Mouse (Mus musculus) CH12.LX (cell line): ENCODE results near the gene Scp2. TPM values are rescaled to one million over a fixed set of nuclear protein-coding genes. Genes with fewer than 3 reads are reported as not detected.

Source experiments
- DNase-seq: peaks from one replicate; pipeline ENCODE4 v3.0.0-alpha.2; 2013; ENCODE audit errors: extremely low read depth
- H3K27ac ChIP-seq: 2 replicates; pipeline ENCODE4 v1.5.1; 2012; ENCODE audit warnings: low read depth, mild to moderate bottlenecking, control low read depth, moderate library complexity; ENCODE audit not compliant: insufficient read depth
- H3K27me3 ChIP-seq: replicated peaks from 2 replicates; pipeline ENCODE3; 2012; ENCODE audit warnings: inconsistent platforms
- H3K36me3 ChIP-seq, 2 experiments: replicated peaks in 1 of 2; 2 replicates each; pipeline versions ENCODE3 to v1.6.1; 2012; ENCODE audit warnings: inconsistent platforms in 1 of 2, low read length in 1 of 2, mild to moderate bottlenecking in 1 of 2, mixed read lengths in 1 of 2, moderate library complexity in 1 of 2; ENCODE audit not compliant: control insufficient read depth in 1 of 2, insufficient read depth in 1 of 2
- H3K4me1 ChIP-seq, 2 experiments: 2 replicates each; pipeline ENCODE4 v1.6.1; 2012; ENCODE audit warnings: inconsistent platforms in 1 of 2, moderate library complexity in 1 of 2; ENCODE audit not compliant: insufficient read depth in 2 of 2, control insufficient read depth in 1 of 2
- H3K4me2 ChIP-seq: 2 replicates; pipeline ENCODE4 v1.6.1; 2012; ENCODE audit warnings: low read depth, mild to moderate bottlenecking, control low read depth; ENCODE audit not compliant: poor library complexity, insufficient read depth, severe bottlenecking
- H3K4me3 ChIP-seq, 3 experiments: fragments of 150-350 bp in 1 of 3; sonication (generic) in 1 of 3; replicated peaks in 1 of 3; 2 replicates each; pipeline versions ENCODE3 to v1.5.1; 2011 to 2012; ENCODE audit warnings: low read depth in 2 of 3, low read length in 2 of 3, mild to moderate bottlenecking in 2 of 3, moderate library complexity in 2 of 3, control low read depth in 1 of 3, improper control_type of control experiment in 1 of 3, inconsistent platforms in 1 of 3, mixed read lengths in 1 of 3; ENCODE audit not compliant: poor library complexity in 1 of 3
- H3K79me2 ChIP-seq: replicated peaks from 2 replicates; pipeline ENCODE4 v1.6.1; 2012; ENCODE audit warnings: mild to moderate bottlenecking, moderate library complexity; ENCODE audit not compliant: control insufficient read depth, poor library complexity, insufficient read depth, severe bottlenecking; ENCODE audit errors: extremely low read depth
- H3K9ac ChIP-seq: 2 replicates; pipeline ENCODE4 v1.6.1; 2012; ENCODE audit warnings: low read depth, mild to moderate bottlenecking, control low read depth, moderate library complexity; ENCODE audit not compliant: insufficient read depth
- H3K9me3 ChIP-seq: replicated peaks from 2 replicates; pipeline ENCODE3; 2012; ENCODE audit warnings: low read length, inconsistent platforms, mixed read lengths
- CHD2 ChIP-seq: IDR thresholded peaks from 2 replicates; pipeline ENCODE4 v1.6.1; 2011; ENCODE audit warnings: low read length, improper control_type of control experiment
- E2F4 ChIP-seq: IDR thresholded peaks from 2 replicates; pipeline ENCODE4 v1.6.1; 2011; ENCODE audit warnings: low read depth, low read length, improper control_type of control experiment; ENCODE audit not compliant: insufficient replicate concordance
- GABPA ChIP-seq: IDR thresholded peaks from 2 replicates; pipeline ENCODE4 v1.6.1; 2012; ENCODE audit warnings: low read depth, low read length, improper control_type of control experiment, inconsistent platforms; ENCODE audit not compliant: insufficient replicate concordance
- IRF4 ChIP-seq: IDR thresholded peaks from 2 replicates; pipeline ENCODE4 v1.6.1; 2014; ENCODE audit warnings: low read depth, mild to moderate bottlenecking, inconsistent platforms, low read length, improper control_type of control experiment
- JUN ChIP-seq: IDR thresholded peaks from 2 replicates; pipeline ENCODE4 v1.6.1; 2011; ENCODE audit warnings: low read depth, mild to moderate bottlenecking, low read length, improper control_type of control experiment, moderate library complexity; ENCODE audit not compliant: insufficient read depth
- JUND ChIP-seq: conservative IDR thresholded peaks from 2 replicates; pipeline ENCODE4 v1.6.1; 2011; ENCODE audit warnings: low read depth, low read length, improper control_type of control experiment
- KAT2A ChIP-seq: IDR thresholded peaks from 2 replicates; pipeline ENCODE4 v1.6.1; 2012; ENCODE audit warnings: low read length, improper control_type of control experiment, inconsistent platforms; ENCODE audit not compliant: insufficient replicate concordance
- MAZ ChIP-seq: IDR thresholded peaks from 2 replicates; pipeline ENCODE4 v1.6.1; 2012; ENCODE audit warnings: low read depth, mild to moderate bottlenecking, inconsistent platforms, low read length, improper control_type of control experiment, moderate library complexity
- MYC ChIP-seq: IDR thresholded peaks from 2 replicates; pipeline ENCODE4 v1.6.1; 2011; ENCODE audit warnings: low read depth, mild to moderate bottlenecking, improper control_type of control experiment, low read length
- NELFE ChIP-seq: IDR thresholded peaks from 2 replicates; pipeline ENCODE4 v1.6.1; 2011; ENCODE audit warnings: low read depth, low read length, improper control_type of control experiment
- PAX5 ChIP-seq: IDR thresholded peaks from 2 replicates; pipeline ENCODE4 v1.6.1; 2012; ENCODE audit warnings: low read length, inconsistent platforms, mixed read lengths
- POLR2AphosphoS2 ChIP-seq: IDR thresholded peaks from 2 replicates; pipeline ENCODE4 v1.6.1; 2011; ENCODE audit warnings: low read depth, low read length, improper control_type of control experiment
- SIN3A ChIP-seq: IDR thresholded peaks from 2 replicates; pipeline ENCODE4 v1.6.1; 2012; ENCODE audit warnings: low read length, improper control_type of control experiment, inconsistent platforms
- UBTF ChIP-seq: IDR thresholded peaks from 2 replicates; pipeline ENCODE4 v1.6.1; 2012; ENCODE audit warnings: low read depth, mild to moderate bottlenecking, inconsistent platforms, low read length, improper control_type of control experiment, moderate library complexity
- ZKSCAN1 ChIP-seq: IDR thresholded peaks from 2 replicates; pipeline ENCODE4 v1.6.1; 2012; ENCODE audit warnings: low read depth, inconsistent platforms, low read length, improper control_type of control experiment, borderline replicate concordance
- ZNF384 ChIP-seq: IDR thresholded peaks from 2 replicates; pipeline ENCODE4 v1.6.1; 2012; ENCODE audit warnings: low read depth, low read length, improper control_type of control experiment, inconsistent platforms
- dilution Hi-C: fragments of 300-500 bp; cut with MboI; formaldehyde crosslinking; loops from 2 replicates; pipeline ENCODE4 v1.14.3; 2020; ENCODE audit warnings: low sequenced_read_pairs; ENCODE audit not compliant: extremely low pct_unique_long_range_greater_than_20kb, extremely low pct_ligation_motif_present
- in situ Hi-C: fragments of 300-500 bp; cut with MboI; formaldehyde crosslinking; loops from 3 replicates; pipeline ENCODE4 v1.14.3; 2019; ENCODE audit warnings: low sequenced_read_pairs, low pct_ligation_motif_present, low pct_unique_long_range_greater_than_20kb, mixed read lengths
- polyA plus RNA-seq: library from polyadenylated mRNA; unstranded; fragments of >175 nt; gene quantifications from 2 replicates; pipeline ENCODE4 v1.2.1, GENCODE M21; 2012; ENCODE audit warnings: low read depth; ENCODE audit not compliant: insufficient read length
- total RNA-seq, 2 experiments: library from RNA; depleted of rRNA; stranded (reverse); fragments of 300-350 nt in 1 of 2; fragments of >200 nt in 1 of 2; gene quantifications; 2 replicates each; pipeline ENCODE4 v1.2.3; 2012 to 2014

Scp2 gene
- total and polyA plus RNA-seq, 3 experiments: 65.0 to 127 (median 97.8) TPM

- H3K27me3 ChIP-seq: peaks cover 8% of the 10 kb centered on the region
- DNase-seq: no peak
- no peaks in the 10 kb centered on the region for H3K79me2 ChIP-seq
- no peaks in the 10 kb centered on the region for H3K9me3 ChIP-seq
- no peak for TF ChIP-seq CHD2
- TF ChIP-seq NELFE: no peak
- TF ChIP-seq ZKSCAN1: no peak
- TF ChIP-seq ZNF384: no peak
- no peak for TF ChIP-seq MAZ
- no peak for TF ChIP-seq PAX5
- TF ChIP-seq MYC: no peak
- no peak for TF ChIP-seq JUND
- TF ChIP-seq JUN: no peak
- TF ChIP-seq E2F4: no peak
- TF ChIP-seq GABPA: no peak
- TF ChIP-seq UBTF: no peak
- TF ChIP-seq POLR2AphosphoS2: no peak
- TF ChIP-seq IRF4: no peak
- TF ChIP-seq SIN3A: no peak
- H3K27ac ChIP-seq: no peak overlapping the region
- H3K36me3 ChIP-seq: no peaks in the 10 kb centered on the region
- H3K9ac ChIP-seq: no peak overlapping the region
- no peak overlapping the region for H3K4me3 ChIP-seq
- no peak overlapping the region for H3K4me2 ChIP-seq
- peaks cover 0 to 4% of the 10 kb centered on the region in 2 experiments; a peak in 1 of 4 replicates for H3K4me1 ChIP-seq
- in situ Hi-C loops (no loop called here), dilution Hi-C loops (no loop called here)
Observed at GRCm38 (mm10) chr4:108026193-108026592, 118.6 kb downstream of the Scp2 start.

GRCm38 (mm10) chr4:108025269-108025668, 119.5 kb downstream of the Scp2 start:
- H3K4me3 ChIP-seq: no peak overlapping the region
- H3K9ac ChIP-seq: no peak overlapping the region
- H3K4me1 ChIP-seq: no peaks in the 10 kb centered on the region
- no peaks in the 10 kb centered on the region for H3K79me2 ChIP-seq
- no peak overlapping the region for H3K4me2 ChIP-seq
- TF ChIP-seq E2F4: no peak
- no peak for TF ChIP-seq POLR2AphosphoS2
- TF ChIP-seq IRF4: no peak
- no peak for TF ChIP-seq SIN3A
- TF ChIP-seq KAT2A: no peak
- in situ Hi-C loops (no loop called here), dilution Hi-C loops (no loop called here)
- H3K9me3 ChIP-seq: no peaks in the 10 kb centered on the region
- no peaks in the 10 kb centered on the region for H3K36me3 ChIP-seq
- H3K27ac ChIP-seq: no peak overlapping the region
- DNase-seq: no peak
- H3K27me3 ChIP-seq: peaks cover 8% of the 10 kb centered on the region
